Mouse (Mus musculus) heart, embryonic 10.5 days (tissue): ENCODE results near the gene Entpd3. TPM values are rescaled to one million over a fixed set of nuclear protein-coding genes. Genes with fewer than 3 reads are reported as not detected.

Source experiments
- DNase-seq: peaks from one replicate; pipeline ENCODE4 v3.0.0-alpha.2; 2017; ENCODE audit warnings: low spot score
- H3K27ac ChIP-seq: fragments of 300-500 bp; sonication (generic); 2 replicates; pipeline ENCODE4 v1.5.1; 2016; ENCODE audit warnings: mild to moderate bottlenecking
- H3K27me3 ChIP-seq: fragments of 300-500 bp; sonication (generic); 2 replicates; pipeline ENCODE4 v1.6.1; 2016; ENCODE audit warnings: mild to moderate bottlenecking; ENCODE audit not compliant: poor library complexity, insufficient read depth, severe bottlenecking
- H3K36me3 ChIP-seq: fragments of 300-500 bp; sonication (generic); 2 replicates; pipeline ENCODE4 v1.6.1; 2016; ENCODE audit warnings: mild to moderate bottlenecking, moderate library complexity
- H3K4me1 ChIP-seq: fragments of 300-500 bp; sonication (generic); 2 replicates; pipeline ENCODE4 v1.6.1; 2016; ENCODE audit warnings: mild to moderate bottlenecking
- H3K4me3 ChIP-seq: fragments of 300-500 bp; sonication (generic); 2 replicates; pipeline ENCODE4 v1.5.1; 2016; ENCODE audit warnings: mild to moderate bottlenecking, moderate library complexity
- H3K9me3 ChIP-seq: fragments of 300-500 bp; sonication (generic); 2 replicates; pipeline ENCODE4 v1.6.1; 2016; ENCODE audit warnings: mild to moderate bottlenecking, moderate library complexity
- WGBS: fragments of 180-500 bp; shearing (Covaris S2); methylation state at CpG from one replicate; pipeline ENCODE4 v1.1.7; 2016; 5-methylcytosine and 5-hydroxymethylcytosine counted together
- polyA plus RNA-seq: library from polyadenylated mRNA; unstranded; fragments of >200 nt; fragmentation: Nextera tagmentation; extraction: Ambion mirVana; gene quantifications from 2 replicates; pipeline ENCODE4 v1.2.1, GENCODE M21; 2016

The Entpd3 gene
- polyA plus RNA-seq, 1 experiment from 2014 or later: 0.15 TPM

GRCm38 (mm10) chr9:120576662-120577013 lies 37.0 kb downstream of the Entpd3 start:
- Histone ChIP-seq H3K27me3 (no peaks in the 10 kb centered on the region), H3K4me3 (peak overlapping the region; percentile 72; the same call in 1 of the 2 replicates), H3K9me3 (no peaks in the 10 kb centered on the region), H3K36me3 (peaks cover 41% of the 10 kb centered on the region), H3K27ac (no peak overlapping the region), H3K4me1 (peaks cover 26% of the 10 kb centered on the region)
- WGBS: 18% methylated on average over 4 of the region's 4 CpGs
- no peak for DNase-seq

DNA sequence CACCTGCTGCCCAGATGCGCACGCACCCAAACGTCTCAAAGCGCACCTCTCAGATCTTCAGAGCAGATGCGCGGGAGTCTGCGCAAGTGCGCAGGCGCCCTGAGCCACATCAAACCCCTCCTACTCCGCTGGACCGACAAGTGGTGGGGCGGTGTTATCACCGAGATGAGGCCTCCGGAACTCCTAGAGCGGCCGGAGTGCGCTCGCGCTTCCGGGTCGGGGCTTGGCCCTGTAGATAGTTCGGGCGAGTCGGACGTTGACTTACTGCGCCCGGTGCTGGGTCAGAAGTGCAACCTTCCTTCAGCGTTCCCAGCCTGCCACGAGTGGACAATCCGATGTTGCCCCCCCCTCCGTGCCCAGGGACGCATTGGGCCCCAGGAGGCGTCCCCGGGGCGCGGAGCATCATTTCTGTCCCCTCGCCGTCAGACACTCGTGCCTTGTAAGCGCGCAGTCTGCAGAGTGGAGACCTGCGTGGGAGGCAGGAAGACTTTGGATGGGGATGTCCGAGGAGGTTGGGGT lies 37.6 kb downstream of the Entpd3 start:
- WGBS: 1% methylated on average over 43 of the region's 43 CpGs
- Histone ChIP-seq H3K36me3 (peaks cover 41% of the 10 kb centered on the region), H3K27ac (peak overlapping the region; percentile 90), H3K4me3 (peak overlapping the region; percentile 72), H3K4me1 (peaks cover 29% of the 10 kb centered on the region), H3K9me3 (no peaks in the 10 kb centered on the region), H3K27me3 (no peaks in the 10 kb centered on the region)
- peak; percentile 98 for DNase-seq

- DNase-seq: no peak
- peaks cover 35% of the 10 kb centered on the region for H3K36me3 ChIP-seq
- 56% methylated on average over 12 of the region's 12 CpGs for WGBS
- H3K4me3 ChIP-seq: peak overlapping the region; percentile 72
- H3K27me3 ChIP-seq: no peaks in the 10 kb centered on the region
- no peaks in the 10 kb centered on the region for H3K9me3 ChIP-seq
- peaks cover 30% of the 10 kb centered on the region for H3K4me1 ChIP-seq
- peak overlapping the region; percentile 90 for H3K27ac ChIP-seq
Measured at GRCm38 (mm10) chr9:120577706-120578405, 38.2 kb downstream of the Entpd3 start.

DNA sequence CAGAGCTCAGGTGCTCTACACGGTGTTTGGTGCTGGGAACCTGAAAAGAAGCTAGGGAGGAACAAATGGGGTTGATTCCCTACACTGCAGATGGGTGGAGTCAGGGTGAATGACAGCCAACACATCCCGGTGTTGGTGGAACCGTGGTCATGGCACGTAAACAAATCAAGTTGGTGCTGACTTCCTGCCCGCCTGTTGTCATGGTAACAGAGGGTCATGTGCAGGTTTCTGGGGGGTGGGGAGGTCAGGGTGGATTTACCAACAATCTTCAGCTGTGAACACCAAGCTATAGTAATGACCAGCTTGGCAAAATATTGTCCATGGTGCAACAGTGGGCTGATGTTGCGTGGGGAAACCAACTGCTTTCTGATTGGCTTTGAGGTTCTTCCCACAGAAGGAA lies 39.1 kb downstream of the Entpd3 start:
- Histone ChIP-seq H3K27ac (no peak overlapping the region), H3K4me1 (peaks cover 32% of the 10 kb centered on the region), H3K9me3 (no peaks in the 10 kb centered on the region), H3K27me3 (no peaks in the 10 kb centered on the region), H3K36me3 (peaks cover 27% of the 10 kb centered on the region), H3K4me3 (no peak overlapping the region)
- WGBS: 60% methylated on average over 6 of the region's 6 CpGs
- DNase-seq: no peak

- Histone ChIP-seq H3K9me3 (no peaks in the 10 kb centered on the region), H3K36me3 (peaks cover 16% of the 10 kb centered on the region), H3K27me3 (no peaks in the 10 kb centered on the region), H3K4me1 (peaks cover 32% of the 10 kb centered on the region), H3K27ac (no peak overlapping the region), H3K4me3 (no peak overlapping the region)
- WGBS: 77% methylated on average over 7 of the region's 7 CpGs
- DNase-seq: no peak
Measured at GRCm38 (mm10) chr9:120579808-120580207, 40.2 kb downstream of the Entpd3 start.

DNA sequence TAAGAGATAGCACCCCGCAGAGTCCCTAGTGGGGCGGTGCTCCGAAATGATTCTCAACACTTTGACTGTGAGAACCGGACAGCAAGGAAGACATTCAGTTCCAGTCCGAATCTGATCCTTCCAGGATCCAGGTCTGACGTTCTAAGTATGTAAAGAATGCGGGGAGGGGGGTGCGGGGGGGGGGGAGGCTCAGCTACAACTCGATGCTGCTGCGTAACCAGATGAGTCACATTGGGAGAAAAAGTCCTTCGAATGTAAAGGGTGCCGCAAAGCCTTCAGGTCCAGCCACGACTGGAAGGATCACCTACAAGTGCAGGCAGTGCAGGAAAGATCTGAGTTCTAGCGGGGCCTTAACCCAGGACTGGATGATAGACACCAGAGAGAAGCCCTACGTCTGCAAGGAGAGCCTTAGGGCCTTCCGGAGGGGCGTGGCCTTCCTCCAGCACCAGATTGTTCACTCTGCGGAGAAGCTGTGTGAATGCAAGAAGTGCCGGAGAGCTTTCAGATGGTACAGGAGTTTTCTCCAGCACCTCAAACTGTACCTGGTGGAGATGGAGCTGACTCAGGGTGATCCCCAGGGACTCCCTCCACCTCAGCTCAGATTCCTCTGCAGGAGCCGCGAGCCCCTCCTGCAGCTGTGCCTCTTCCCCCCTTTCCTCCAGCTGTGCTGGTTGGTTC lies 42.5 kb downstream of the Entpd3 start:
- 16% methylated on average over 21 of the region's 21 CpGs for WGBS
- DNase-seq: peak; percentile 81
- peak overlapping the region; percentile 83 for H3K27ac ChIP-seq
- peak overlapping the region; percentile 58 for H3K4me3 ChIP-seq
- H3K36me3 ChIP-seq: no peaks in the 10 kb centered on the region
- H3K4me1 ChIP-seq: peaks cover 32% of the 10 kb centered on the region
- no peaks in the 10 kb centered on the region for H3K27me3 ChIP-seq
- no peaks in the 10 kb centered on the region for H3K9me3 ChIP-seq

- peaks cover 27% of the 10 kb centered on the region for H3K4me1 ChIP-seq
- DNase-seq: peak; percentile 94
- peak overlapping the region; percentile 83 for H3K27ac ChIP-seq
- H3K27me3 ChIP-seq: no peaks in the 10 kb centered on the region
- peak overlapping the region; percentile 58 for H3K4me3 ChIP-seq
- 14% methylated on average over 28 of the region's 28 CpGs for WGBS
- no peaks in the 10 kb centered on the region for H3K9me3 ChIP-seq
- H3K36me3 ChIP-seq: no peaks in the 10 kb centered on the region
Measured at GRCm38 (mm10) chr9:120582619-120583308, 43.1 kb downstream of the Entpd3 start.

DNA sequence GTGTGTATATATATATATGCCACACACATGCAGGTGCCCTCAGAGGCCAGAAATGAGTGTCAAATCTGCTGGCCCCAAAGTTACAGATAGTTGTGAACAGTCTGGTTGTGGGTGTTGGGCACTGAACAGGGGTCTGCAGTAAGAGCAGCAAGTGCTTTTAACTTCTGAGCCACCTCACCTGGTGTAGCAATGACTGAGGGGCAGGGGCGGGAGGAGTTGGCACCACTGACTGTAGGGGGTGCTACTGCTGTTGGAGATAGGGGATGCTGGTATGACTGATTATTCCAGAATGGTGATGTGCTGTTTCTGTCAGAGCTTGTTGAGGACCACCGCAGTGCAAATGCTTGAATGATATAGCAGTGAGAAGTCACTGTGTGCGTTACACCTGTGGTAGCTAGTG lies 43.7 kb downstream of the Entpd3 start:
- Histone ChIP-seq H3K36me3 (no peaks in the 10 kb centered on the region), H3K27me3 (no peaks in the 10 kb centered on the region), H3K27ac (peak overlapping the region; percentile 83), H3K9me3 (no peaks in the 10 kb centered on the region), H3K4me3 (peak overlapping the region; percentile 58), H3K4me1 (peaks cover 22% of the 10 kb centered on the region)
- no peak for DNase-seq
- 71% methylated on average over 3 of the region's 3 CpGs for WGBS

GRCm38 (mm10) chr9:120586546-120586945 lies 46.9 kb downstream of the Entpd3 start:
- Histone ChIP-seq H3K36me3 (no peaks in the 10 kb centered on the region), H3K27me3 (no peaks in the 10 kb centered on the region), H3K9me3 (no peaks in the 10 kb centered on the region), H3K27ac (no peak overlapping the region), H3K4me3 (no peak overlapping the region), H3K4me1 (peaks cover 18% of the 10 kb centered on the region)
- 13% methylated on average over 3 of the region's 3 CpGs for WGBS
- DNase-seq: peak; percentile 87

DNA sequence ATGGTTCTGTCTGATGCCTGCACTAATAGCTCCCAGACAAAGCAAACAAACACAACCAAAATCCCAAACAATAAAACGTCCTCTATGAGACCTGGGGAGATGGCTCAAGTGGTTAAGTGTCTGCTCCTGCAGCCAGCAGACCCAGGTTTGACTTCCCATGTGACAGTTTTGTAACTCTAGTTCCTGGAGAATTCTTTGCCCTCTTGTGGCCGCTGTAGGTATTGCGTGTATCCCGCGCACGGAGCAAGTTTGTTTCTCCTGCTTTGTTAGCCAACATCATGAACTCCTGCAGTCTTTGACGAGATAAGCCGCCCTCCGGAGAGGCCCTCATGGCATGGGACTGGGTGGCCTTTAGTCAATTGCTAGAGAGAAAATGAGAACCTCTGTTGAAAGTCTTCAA lies 51.9 kb downstream of the Entpd3 start:
- H3K27ac ChIP-seq: no peak overlapping the region
- WGBS: 2% methylated on average over 9 of the region's 9 CpGs
- H3K27me3 ChIP-seq: no peaks in the 10 kb centered on the region
- H3K4me3 ChIP-seq: no peak overlapping the region
- no peaks in the 10 kb centered on the region for H3K9me3 ChIP-seq
- no peaks in the 10 kb centered on the region for H3K36me3 ChIP-seq
- DNase-seq: peak; percentile 91
- no peaks in the 10 kb centered on the region for H3K4me1 ChIP-seq

DNA sequence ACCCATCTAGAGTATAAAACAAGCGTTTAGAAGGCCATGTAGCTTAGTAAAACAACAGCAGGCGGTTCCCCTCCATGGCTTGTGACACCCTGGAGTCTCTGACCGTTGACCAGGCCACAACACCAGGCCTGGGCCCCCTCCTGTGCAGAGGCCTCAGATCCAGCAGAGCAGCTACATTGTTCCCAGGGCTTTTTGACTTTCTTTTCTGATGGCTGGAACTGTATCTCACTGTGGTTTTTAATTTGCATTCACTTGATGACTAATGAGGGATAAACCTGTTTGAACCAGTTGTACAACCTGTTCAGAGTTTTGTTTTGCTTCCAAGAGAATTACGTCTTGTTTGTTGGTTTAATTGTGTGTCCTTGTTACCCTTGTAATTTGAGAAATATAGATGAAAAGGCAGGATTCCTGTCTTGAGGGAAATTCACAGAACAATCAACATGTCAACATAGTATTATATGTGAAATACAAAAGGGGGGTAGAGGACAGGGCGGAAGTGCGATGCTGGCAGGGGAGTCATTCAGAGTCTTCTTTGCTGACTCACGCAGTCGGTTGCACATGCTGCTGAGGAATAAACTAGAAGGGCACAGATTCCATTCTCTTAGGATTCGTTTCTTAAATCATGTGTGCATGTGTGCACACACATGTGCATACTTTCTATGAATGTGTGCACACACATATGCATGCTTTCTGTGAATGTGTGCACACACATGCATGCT lies 53.9 kb downstream of the Entpd3 start:
- Histone ChIP-seq H3K9me3 (no peaks in the 10 kb centered on the region), H3K27ac (no peak overlapping the region), H3K4me3 (no peak overlapping the region), H3K4me1 (no peaks in the 10 kb centered on the region), H3K27me3 (no peaks in the 10 kb centered on the region), H3K36me3 (no peaks in the 10 kb centered on the region)
- 61% methylated on average over 9 of the region's 9 CpGs for WGBS
- DNase-seq: no peak

DNA sequence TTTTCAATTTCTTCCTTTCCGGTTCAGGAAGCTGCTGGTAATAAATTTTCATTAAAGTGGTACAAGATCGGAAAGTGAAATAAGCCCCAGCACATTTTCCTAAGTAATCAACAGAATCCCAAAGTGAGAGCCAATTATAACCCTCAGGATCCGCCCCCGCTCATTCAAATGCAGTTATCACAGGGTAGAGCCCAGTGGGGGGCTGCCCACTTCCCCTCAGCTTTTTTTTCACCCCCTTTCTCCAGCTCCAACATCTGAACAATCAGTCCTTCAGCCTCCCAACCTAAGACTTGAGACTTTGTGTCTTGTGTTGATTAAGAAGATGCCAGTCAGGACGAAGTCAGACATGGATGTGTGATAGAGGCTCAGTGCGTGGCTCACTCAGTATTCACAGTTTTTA lies 55.2 kb downstream of the Entpd3 start:
- 63% methylated on average over 6 of the region's 6 CpGs for WGBS
- Histone ChIP-seq H3K9me3 (no peaks in the 10 kb centered on the region), H3K27me3 (no peaks in the 10 kb centered on the region), H3K36me3 (no peaks in the 10 kb centered on the region), H3K4me1 (no peaks in the 10 kb centered on the region), H3K4me3 (no peak overlapping the region), H3K27ac (no peak overlapping the region)
- DNase-seq: no peak
